Mouse (Mus musculus): Measurements from ENCODE around the gene 1700123O20Rik.

1700123O20Rik gene

DNA sequence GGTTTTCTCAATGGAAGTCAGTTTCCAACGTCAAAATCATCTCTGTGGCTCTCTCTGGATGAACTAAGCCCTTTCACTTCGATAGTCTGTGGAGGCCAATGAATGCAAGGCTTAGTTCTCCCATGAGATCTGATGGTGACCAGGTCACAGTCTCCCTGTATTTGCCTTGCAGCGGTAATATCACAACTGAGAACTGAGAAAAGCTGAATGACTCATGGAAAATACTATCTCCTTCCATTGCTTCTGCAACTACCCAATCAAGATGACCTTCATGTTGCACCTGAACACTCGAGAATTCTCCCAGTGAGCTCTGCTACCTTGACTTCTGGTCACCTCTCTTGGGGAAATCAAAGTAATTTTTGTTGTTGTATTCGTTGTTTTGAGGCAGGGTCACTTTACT, 41.5 kb downstream of the 1700123O20Rik start:
- DNase-seq, result no peak

DNA sequence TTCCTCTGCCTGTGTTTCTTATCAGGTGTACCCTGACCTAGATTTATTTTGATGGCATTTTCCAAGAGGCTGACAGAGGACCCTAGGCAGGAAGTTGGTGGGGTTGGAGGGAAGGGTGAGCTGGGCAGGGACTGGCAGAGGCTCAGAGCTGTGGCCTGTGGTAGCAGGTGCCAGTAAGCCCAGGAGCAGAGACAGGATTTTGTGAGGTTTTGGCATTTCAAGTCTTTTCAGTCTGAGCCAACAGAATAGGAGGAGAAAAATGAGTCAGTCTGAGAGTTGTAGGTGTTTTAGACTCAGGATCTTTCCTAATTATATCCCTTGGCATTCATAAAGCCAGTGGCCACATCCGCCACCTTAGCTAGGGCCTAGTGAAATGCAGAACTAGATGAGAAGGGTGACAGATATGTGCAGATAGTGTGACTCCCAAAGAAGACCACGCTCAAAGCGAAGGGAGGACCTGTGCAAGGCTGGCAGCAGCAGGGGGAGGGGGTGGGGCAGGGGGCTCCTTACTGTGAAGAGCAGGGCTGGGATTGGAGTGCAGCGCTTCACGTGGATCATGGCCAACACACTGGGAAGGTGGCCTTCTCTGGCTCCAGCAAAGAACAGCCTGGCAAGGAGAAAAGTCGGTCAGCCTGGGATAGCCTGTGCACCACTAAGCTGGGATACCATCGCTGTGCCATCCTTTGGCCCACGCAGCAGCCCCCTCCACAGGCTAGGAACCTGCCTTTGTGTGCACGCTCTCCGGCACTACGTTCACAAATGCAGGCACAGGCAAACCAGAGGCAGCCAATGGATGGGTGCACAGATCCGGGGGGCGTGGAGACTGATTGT, 43.0 kb downstream of the 1700123O20Rik start:
- no peak for DNase-seq

DNA sequence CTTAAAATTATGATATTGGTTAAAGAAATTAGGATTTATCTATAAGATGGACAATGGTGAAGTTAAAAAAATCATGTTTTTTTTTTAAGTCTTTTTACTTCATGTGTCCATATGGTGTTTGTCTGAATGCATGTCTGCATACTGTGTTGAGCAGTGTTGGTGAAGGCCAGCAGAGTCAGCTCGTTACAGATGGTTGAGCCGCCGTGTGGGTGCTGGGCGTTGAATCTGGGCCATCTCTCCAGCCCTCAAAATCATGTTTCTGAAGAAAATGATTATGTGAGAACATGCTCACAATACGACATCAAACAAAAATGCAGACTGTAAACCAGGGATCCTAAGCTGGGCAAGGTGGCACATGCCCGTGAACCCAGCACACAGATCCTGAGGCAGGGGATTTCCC, 44.3 kb downstream of the 1700123O20Rik start:
- DNase-seq, result no peak

DNA sequence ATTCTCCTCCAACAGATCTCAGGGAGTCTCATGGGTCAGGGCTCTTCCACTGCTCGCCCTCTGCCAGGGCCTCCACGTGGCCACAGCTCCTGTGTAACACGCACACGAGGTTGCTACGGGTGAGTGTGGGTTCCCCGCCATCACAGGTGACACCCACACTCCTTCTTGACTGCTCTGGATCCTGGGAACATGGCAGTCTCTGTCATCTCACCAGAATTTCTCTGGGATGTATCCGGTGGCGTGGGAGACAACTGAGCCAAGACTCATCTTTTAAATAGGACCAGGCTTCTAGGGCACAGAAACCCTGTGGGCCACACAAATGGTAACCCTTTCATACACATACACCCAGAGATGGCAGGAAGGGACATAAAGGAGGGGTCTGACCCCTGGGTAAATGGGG, 46.2 kb downstream of the 1700123O20Rik start:
- DNase-seq, result no peak

DNA sequence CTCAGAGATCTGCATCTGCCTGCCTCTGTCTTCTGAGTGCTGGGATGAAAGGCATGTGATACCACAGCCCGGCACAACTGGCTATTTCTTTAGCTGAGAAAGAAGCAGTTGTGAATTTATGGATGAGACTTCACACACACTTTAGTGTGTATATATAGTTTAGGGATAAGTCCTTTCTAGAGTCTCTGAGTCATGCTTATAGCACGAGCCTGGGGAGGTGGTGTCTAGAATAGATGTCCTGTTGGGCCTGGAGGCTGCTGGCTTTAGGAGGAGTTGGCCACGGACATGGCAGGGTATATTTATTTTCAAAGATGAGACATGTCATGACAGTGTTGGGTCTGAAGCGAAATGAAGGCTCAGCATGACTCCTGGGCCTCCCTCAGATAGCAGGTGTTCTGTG, 48.0 kb downstream of the 1700123O20Rik start:
- no peak for DNase-seq

DNA sequence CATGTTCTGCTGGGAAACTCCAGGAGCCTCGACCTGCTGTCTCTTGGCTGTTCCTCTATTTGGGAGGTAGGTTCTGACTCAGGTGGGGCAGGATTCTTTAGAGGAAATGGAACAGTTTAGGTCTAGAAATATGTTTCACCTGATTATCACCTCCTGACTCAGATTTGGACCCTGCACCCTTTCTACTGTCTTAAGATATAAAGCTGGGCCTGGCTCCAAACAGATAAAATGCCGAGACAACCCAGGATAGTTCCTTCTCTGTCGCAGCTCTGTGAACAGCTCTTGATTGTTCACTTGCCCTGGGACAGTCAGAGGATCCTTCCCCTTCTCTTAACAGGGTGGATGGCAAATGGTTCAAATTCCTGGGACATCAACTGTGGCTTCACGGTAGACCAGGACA, 49.2 kb downstream of the 1700123O20Rik start:
- DNase-seq, result no peak

DNA sequence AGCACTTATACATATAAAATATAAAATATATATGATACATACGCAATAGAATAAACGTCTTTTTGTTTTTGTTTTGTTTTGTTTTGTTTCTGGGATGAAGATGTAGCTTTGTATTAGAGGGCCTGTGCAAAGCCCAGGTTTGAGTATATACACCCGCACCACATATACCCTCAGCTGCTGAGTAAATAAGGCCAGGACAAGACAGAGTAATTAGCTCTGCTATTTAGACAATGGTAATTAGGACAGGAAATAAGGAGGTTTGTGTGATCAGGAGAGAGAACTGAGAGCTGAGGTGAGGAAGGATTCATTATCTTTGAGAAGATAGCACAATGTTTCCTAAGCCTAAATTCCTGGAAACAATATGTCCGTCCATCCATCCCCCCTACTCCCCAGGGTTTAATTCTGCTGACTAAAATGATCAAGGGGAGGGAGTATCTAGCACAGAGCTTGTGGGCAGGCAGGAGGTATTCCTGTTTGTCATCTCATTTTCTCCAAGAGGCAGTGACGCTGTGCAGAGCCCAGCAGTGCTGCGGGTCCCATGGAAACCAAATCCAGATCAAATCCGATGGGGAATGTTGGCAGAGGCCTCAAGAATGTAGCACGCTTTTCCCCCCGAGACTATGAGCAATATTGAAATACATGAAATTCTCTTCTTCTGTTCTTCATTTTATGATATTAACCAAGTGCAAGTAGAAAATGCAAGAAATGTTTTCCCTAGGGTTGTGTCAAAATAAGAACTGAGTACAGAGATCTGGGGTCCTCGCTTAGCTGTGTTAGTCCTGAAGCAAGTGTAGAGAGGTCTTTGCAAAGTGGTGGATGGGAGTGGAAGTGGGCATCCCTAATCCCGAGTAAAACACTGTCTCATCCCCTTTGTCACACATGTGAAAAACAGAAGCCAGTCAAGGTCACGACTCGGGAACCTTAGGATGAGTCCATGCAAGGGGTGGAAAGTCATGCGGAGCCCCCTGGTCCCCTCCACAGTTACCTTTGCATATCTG, 50.8 kb downstream of the 1700123O20Rik start:
- no peak for DNase-seq

DNA sequence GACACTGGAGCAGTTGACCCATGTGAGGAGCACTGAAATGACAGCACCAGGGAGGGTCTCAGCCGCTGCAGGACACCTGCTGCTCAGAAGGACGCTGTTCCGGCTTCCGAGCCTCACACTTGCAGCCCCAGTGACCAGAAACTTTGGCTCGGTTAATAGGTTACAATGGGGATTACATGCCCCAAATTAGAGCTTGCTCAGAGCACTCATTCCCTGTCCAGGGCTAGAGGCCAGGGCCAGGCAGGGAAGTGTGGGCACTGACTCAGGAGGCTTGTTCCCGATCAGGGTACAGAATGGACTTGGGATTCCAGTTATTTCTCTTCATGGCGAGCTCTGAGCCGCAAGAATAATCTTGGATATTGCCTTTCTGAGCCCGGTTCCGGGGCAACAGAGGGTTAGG, 51.6 kb downstream of the 1700123O20Rik start:
- DNase-seq, result peak; percentile 35

All from kidney, adult 18-20 months (tissue).